Mouse (Mus musculus): Measurements from ENCODE around the gene Gm36210.
"Not testable (repeated sequence)": the region's sequence is repeated elsewhere in the genome, so short reads cannot be mapped to it uniquely, and the experiment has no call there.

DNA sequence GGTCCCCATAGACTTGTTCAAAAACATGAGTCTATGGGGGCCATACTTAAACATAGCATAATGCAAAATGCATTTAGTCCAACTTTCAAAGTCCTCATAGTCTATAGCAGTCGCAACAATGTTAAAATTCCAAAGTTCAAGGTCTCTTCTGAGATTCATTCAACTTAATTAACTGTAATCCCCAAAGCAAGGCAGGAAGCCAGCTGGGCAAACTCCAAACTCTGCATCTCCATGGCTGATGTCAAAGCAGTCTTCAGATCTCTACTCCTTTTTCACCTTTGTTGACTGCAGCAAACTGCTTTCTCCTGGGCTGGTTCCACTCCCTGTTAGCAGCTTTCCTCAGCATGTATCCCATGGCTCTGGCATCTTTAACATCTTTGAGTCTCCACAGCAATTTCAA, 27.3 kb downstream of the Gm36210 start:
- TF ChIP-seq CTCF (IDR thresholded peaks at IDR 0.05; ENCODE audit: extremely low read depth, insufficient read depth, insufficient read length, insufficient replicate concordance); POLR2A (IDR thresholded peaks at IDR 0.05; ENCODE audit: low read depth, low read length): not testable (repeated sequence)
